Mouse (Mus musculus) lung, postnatal 4 days (tissue): Measurements from ENCODE around the gene Nr2c1.

Source experiments
- DNase-seq, 2 experiments: peaks; one replicate each; pipeline ENCODE4 v3.0.0; 2021

Gene Nr2c1

DNA sequence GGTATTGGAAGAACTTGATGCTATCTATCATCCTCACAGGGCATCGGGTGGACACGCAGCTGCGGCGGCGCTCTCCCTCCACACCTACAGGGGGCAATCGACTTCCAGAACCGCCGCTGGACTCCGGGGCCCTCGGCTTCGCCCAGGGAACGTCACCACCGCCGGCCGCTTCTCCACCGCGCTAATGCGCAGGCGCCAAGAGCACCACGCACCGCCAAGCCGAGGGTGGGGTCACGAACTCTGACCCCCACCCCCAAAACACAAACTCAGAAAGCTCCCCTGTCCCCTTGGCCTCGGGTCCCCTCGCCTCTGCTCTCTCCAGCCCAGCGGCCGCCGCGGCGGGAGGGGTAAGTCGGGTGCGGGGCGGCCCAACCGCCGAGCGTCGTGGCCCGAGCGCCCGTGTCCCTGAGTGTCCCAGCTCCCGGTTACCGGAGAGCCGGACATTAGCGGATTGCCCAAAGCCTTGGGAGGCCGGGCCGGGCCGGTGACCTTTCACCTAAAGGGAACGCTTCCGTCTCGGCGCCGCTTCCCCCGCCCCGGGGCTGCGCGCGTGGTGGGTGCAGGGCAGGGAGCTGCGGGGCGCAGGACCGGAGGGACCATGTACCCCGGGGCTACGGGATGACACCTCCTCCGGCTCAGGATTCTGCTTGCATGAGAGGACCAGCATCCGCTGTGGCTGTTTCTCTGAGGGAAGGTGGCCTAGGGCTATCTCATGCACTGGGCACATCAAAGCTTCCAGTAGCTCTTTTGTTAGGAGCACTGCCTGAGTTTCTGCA lies at the start of gene Nr2c1:
Gene Nr2c1 (plus strand): TSS at position 268 of the 776 bp plus-strand sequence.
- peak; percentile 92 to 94 for DNase-seq

DNA sequence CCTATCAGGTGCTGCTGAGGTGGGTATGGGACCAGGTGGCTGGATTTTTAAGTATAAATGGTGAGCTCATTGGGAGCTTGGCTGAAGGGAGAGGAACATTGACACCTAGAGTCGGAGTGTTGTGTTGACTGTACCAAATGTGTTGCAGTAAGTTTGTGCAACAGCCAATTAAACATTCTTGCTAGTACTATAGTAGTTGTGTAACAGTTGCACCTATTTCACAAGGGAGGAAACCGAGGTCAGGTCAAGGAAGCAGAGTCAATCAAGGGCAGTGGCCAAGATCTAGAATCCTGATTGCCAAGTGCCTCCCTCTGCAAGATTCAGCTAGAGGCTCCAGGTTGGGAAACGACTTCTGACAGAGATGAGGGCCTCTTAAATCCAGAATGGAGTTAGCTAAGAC lies 49.7 kb upstream of the Nr2c1 start:
- DNase-seq = peak; percentile 42 to 48

DNA sequence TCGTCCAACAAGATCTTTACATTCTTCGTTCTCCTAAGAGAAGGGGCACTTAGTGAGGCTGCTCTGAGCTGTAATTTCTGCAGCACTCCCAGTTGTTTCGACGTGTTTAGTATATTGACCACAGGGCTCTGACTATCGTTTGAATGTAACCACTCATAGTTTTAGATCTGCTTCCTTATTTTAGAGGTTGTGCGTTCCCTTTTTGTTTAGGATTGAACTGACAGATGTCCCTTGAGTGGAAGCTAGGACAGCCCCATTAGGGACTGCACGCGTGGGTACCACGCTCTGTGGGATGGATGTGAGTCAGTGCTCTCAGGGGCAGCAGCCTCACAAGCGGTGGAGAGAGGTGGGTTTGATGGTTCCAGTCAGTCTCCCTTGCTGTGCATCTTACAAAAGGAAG lies 42.3 kb upstream of the Nr2c1 start:
- DNase-seq = no peak

DNA sequence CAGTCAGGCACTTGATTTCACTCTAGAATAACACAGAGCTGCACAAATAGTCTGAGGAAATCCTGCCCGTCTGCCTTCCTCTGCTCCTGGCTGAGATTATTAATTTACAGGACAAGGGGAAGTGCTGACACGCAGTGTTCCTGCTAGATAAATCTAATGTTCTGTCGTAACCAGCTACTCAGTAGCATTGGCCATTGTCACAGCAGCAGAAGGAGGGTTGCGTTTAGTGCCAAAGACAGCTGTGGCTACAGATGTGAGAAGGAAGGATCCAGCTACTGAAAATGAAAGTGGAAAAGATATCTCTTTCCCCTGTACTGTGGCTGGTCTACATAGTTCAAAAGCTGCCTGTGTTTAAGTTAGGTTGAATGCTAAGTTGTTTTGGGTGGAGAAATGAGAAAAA lies 40.7 kb upstream of the Nr2c1 start:
- DNase-seq = peak in 1 of 2 experiments; percentile 47

DNA sequence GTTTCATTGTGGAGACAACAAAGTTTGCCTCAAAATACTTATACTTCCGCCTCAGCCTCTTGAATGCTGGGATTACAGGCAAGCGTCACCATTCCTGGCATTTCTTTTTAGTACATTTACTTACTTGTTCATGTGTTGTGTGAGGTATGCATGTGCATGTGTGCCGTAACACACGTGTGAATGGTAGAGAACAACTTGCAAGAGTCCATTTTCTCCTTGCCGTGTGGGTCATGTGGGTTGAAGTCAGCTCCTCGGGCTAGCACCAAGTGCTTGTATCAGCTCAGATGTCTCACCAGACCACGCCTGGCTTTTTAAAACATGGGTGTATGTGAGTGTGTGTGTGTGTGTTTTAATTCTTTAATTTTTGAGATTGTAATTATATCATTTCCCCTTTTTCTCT lies 40.2 kb upstream of the Nr2c1 start:
- DNase-seq = no peak

DNA sequence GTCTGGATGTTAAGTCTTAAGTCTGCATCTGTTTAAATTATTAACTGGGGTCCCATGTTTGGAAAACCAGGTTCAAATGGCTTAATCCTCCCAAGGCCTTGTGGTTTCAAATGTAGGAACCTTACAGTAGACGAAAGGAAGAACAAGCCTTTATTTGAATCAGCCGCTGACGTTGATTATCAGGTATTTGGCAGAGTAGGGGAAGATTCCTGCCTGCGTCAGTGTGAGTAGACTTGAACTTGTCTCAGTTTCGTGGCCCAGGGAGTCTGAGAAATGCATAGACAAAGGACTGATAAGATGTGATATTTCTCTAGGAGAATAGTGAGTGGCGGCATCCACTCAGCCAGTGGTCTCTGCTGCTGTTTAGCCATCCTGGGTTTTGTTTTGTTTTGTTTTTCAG lies 39.0 kb upstream of the Nr2c1 start:
- DNase-seq = no peak

DNA sequence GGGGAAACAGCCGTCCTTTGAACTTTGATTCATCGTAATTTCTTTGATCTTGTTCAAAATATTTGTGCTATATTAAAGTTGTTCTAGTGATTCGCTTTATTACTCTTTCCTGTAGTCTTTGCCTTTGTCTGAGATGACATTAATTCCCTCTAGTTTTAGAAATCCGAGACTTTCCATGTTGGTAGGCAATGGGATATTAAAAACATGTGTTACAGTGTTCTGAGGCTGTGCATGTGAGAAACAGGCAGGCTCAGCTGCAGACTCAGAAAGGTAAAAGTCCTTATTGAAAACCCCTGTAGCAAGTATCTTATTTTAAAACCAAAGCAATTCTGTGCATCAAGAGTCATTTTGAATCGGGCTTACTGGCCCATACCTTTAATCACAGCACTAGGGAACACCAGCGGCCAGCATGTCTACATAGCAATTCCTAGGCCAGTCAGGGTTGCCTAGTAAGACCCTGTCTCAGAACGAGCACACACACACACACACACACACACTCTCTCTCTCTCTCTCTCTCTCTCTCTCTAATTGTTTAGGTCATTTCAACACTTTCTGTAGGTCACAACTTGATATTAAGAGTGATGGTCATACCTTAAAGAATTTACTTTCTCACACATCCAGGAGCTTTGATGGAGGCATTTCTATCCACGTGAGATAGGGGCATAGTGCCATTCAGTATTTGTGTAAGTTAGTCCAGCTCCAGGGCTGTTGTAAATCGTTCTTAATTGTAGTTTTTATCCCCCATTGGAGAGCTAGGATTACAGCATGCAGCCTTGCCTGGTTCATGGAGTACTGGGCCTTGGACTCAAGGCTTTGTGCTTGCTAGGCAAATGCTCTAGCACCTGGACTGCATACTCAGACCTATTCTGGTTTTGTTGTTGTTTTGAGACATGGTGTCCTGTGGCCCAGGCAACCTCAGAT lies 36.7 kb upstream of the Nr2c1 start:
- DNase-seq = no peak

DNA sequence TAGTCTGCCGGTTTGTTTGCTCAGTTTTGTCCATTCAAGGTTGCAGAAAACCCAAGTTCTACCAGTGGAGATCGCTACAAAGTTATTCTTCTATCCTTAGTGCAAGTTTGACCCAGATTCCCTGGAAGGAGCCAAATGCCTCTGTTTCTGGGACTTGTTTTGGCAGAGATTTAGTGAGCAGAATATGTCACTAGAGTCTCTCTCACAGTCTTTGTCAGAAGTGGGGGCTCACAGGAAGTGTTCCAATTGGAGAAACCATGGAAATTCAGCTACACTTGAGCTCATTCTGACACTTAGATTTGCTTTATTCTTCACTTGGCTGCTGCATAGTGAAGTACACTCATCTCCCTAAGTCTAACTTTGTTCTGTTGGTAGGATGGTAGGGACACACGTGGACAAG lies 35.6 kb upstream of the Nr2c1 start:
- no peak for DNase-seq

DNA sequence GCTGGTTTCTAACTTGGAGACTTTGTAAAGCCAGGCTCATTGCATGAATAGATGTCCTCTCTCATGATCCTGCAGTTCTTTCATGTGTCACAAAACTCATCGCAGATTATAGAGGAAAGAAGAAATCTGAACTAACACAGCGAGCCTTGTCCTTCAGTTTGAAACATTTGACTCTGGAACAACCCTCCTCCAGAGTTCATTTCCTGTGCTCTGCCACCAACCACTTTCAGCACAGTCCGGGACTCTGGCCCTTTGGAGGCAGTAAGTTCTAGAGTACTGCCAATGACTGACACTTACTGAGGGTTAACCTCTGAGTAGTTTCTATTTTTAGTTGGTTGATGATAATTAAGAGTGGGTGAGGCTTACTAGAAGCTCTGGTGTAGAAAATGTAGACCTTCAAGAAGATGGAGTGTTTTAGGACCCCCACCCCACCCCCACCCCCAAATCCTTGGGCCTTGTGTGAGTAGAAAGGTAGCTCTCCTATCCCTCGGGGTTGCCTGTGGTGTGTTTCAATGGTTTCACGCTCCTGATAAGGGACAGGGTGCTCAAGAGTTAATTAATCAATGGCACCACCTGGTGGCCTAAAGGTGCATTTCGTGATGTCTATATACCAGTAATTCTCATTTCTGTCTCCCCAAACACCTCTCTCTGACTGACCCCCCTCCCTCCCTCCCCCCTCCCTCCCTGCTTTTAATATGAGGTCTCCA lies 31.8 kb upstream of the Nr2c1 start:
- DNase-seq = peak; percentile 43 to 85

DNA sequence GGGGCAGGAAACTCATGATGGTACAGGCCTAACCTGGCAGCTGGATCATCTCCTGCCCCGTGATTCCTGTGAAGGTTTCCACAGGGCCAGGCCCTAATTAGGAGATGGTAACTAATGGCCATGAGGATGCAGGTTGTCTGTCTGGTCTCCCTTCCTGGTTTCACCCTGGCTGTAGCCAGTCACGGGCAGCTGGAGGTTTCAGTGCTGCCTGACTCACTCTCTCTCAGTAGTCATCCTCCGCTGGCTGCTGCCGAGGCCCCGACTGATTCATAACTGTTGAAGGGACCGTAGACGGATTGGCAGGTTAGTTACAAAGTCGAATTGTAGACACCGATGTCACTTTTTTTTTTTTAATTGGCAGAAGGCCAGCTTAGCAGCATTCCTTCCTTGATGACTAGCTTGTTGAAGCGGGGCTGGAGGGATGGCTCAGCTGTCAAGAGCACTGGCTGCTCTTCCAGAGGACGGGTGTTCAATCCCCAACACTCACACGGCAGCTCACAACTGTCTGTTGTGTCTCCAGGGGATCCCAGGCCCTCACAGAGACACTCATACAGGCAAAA lies 31.0 kb upstream of the Nr2c1 start:
- DNase-seq = no peak

DNA sequence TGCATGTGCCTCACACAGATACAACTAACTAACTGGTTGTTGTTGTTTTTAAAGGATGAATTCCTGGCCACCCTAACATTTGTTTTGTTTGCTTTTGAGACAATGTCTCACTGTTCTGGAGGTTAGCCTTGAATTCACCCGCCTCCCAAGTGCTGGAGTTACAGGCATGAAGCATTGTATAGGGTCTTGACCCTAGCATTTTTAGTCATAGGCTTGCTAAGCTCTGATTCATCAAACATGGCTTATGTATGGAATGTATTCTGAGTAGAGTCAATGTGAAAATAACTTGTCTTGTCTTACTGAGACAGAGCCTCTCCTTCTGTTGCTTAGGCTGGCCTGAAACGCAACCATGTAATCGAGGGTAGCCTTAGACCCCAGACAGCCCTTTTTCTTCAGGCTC lies 29.9 kb upstream of the Nr2c1 start:
- DNase-seq = no peak

DNA sequence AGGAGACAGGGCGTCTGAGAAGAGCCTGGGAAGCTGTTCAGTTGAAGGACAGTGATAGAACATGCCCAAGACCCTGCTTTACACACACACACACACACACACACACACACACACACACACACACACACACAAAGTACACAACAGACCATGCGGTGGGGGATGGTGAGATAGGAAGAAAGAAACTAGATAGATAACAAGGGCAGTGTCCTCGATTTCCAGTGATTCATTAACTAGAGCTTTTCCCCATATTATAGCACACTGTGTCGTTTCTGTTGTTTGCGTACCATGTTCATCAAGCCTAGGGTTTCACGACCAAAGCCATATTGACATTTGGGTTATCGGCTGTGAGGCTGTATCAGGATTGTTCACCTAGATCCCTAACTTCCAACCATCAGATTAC lies 28.8 kb upstream of the Nr2c1 start:
- no peak for DNase-seq

DNA sequence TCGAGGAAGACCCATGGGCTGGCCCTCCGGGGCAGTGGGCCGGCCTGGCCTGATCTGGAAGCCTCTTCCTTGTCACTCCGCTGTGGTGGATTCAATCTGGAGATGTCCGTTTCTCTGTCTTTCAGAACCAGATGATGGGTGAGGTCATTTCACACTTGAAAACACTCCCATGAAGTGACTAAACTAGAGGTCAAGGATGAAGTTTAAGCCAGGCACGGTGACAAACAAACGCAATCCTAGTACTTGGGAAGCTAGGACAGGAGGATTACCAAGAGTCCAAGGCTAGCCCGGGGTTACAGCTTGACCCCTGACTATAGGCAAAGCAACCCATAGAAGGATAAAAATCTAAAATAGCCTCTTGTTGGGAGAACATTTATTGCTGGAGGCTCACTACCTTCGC lies 27.1 kb upstream of the Nr2c1 start:
- no peak for DNase-seq

DNA sequence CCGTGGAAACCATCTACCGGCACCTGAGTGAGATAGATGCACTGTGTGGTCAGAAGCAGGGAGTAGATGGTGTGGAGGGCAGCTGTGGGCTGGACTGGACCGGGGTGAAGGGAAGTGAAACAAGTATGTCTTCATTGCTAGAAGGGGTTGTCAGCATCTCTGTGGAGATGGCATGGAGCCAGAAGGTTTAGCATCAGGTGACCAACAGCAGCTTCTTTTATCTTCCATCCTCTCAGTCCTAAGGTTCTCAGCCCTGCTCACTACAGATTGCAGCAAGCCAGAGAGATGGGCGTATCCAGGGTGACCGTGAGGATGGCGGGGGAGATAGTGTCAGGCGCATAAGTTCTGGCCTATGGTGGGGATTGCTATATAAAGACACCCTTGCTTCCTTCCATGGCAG lies 25.2 kb upstream of the Nr2c1 start:
- DNase-seq = no peak

DNA sequence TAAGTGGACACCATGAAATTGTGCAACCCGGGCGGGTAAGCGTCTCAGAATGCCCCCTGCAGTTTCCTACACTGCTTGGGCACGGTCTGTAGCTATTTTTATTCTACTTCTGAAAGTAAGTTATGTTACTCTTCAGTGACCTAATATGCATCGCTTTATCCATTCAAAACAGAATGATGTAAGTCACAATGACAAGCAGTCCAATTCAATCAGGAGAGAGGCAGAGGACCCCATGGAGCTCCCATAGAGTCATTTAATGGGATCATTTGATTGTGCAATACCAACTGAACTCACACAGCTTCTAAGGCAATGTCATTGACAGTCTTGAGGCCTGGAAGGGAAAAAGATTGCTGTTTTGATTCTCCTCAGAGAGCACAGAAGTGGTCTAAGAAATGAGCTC lies 24.2 kb upstream of the Nr2c1 start:
- DNase-seq = no peak

DNA sequence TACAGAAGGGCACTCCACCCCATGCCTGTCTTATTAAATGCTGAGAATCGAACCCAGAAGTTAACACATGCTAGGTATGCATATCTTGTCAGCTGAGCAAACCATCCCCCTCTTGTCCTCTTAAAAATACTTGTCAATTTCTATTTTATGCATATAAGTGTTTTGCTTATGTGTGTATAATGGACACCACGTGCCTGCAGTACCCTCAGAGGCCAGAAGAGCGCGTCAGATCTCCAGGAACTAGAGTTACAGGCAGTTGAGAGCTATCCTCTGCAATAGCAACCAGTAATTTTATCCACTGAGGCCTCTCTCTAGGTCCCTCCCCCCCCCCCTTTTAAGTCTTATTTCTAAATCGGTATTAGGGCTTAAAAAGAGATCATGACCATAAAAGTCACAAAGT lies 23.4 kb upstream of the Nr2c1 start:
- DNase-seq = peak in 1 of 2 experiments; percentile 35

DNA sequence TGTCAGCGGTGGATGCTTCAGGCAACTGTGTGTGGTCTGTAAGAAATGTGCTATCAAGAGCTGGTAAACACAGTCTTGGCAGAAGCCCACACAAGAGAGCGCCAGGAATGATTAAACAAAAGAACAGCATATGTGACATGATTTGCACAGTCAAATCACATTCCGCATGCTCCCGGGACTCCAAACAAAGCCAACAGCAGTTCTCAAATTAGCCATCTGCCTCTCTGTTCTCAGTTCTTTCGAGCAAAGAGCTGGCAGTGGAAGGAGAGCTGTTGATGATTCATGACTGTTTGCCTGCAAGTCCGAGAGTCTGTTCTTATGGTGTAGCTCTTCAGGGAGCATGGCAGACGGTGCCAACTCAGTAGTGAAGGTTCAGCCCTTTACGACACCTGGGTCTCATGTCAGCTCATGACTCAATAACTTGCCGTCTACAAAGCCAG lies 18.1 kb upstream of the Nr2c1 start:
- DNase-seq = peak; percentile 65 to 67

DNA sequence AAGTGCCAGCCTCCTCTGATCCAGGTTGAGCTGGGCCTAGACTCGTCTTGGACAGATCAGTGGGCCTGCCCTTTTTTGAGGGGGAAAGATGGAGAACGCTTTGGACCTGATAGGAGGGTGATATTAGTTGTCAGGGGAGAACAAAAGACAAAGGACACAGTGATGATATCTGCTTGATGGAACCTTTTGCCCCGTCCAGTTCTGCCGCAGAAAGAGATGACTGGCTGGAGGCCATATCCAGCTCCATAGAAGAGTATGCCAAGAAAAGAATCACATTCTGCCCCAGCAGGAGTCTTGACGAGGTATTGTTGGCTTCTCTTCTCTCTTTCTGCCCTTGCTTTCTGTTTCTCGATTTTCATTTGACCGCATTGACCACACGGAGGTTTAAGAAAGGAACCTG lies 14.7 kb upstream of the Nr2c1 start:
- no peak for DNase-seq

DNA sequence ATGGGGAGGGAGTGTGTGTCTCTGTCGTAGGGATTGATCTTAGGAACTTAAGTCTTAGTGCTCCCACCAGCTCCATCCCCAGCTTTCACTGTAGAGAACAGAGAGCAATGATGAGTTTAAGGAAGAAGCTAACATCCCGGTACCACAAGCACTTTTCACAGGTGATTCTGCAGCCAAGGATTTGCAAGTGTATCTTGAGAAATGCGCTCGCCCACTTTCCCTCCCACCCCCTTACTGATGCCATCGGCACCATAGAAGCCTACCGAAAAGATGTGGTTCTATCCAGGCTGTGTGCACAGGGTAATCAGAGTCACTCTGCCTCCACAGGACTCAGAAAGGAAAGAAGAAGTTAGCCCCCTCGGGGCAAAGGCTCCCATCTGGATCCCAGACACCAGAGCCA lies 14.1 kb upstream of the Nr2c1 start:
- DNase-seq = no peak

DNA sequence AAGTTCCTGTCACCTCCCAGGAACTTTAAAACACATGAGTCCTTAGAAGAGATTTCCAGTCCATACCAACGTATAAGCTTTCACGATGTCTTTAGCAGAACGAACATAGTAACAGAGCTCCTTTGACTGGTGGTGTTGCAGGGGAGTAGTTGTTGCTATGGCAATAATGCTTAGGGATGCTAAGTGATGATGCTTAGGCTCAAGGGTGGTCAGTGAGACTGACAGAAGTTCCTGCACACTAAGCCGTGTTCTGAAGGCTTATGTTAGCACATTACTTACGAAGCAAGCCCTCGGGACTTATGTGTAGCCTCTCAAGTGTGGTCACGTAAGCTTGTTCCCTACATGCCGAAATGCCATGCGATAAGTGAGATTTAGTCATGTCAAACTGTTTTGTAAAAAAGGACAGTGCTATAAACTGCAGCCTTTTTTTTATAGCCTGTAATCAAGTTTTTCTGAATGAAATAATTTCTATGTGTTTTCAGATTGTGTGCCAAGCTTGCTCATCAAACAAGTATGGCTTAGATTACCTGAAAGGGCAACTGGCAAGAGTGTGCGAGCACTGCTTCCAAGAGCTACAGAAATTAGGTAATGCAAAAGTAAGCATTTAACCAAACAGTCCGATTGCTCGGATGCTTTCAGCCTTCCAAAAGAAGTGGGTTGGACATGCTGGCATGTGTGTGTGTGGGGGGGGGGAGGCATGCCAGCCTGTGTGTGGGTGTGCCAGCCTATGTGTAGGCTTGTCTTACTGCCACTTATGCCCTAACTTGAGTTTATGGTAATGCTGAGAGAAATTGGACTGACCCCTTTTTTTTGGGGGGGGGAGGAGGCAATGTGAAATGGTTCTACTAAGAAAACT lies 13.1 kb upstream of the Nr2c1 start:
- no peak for DNase-seq

DNA sequence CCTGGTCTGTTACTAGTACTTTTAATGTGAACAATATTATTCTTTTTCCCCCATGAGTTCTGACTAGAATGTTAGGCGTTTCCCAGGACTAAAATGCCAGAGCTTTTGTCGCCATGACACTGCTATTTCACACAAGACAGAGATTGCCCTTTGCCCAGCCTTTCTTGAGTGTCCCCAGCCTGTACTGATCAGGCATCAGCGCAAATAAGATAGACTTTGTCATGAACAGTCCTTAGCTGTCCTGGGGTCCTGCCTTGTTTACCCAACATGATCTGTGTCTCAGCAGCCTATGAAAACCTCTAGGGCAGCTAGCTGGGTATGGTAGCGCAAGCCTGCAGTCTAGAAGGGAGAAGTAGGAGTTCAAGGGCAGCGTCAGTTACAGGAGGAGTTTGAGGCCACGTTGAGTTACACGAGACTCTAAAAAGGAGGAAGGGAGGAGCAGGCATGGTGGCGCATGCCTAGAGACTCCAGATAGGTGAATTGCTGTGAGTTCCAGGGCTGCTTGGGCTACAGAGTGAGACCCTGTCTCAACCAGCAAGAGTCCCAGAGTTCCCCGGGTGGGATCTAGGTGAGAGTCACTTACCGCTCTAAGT lies 8.8 kb upstream of the Nr2c1 start:
- DNase-seq = no peak
